Mouse (Mus musculus): ENCODE results near the gene AC161166.1.

- TF ChIP-seq CTCF (IDR thresholded peaks at IDR 0.05) (no peak), EP300 (IDR thresholded peaks at IDR 0.05) (no peak)
Measured at GRCm38 (mm10) chr7:24546068-24546614, 33.9 kb upstream of the AC161166.1 start, which contains the start of the genes Pinlyp and Xrcc1.

All from lung, postnatal 0 days (tissue).